Mouse (Mus musculus): ENCODE results near the gene Sp6.

The Sp6 gene

GRCm38 (mm10) chr11:97021873-97022484, 8.8 kb downstream of the Sp6 start:
- peak; percentile 76 to 88 for DNase-seq (ENCODE audit: low spot score in 2 of 2)

GRCm38 (mm10) chr11:97024977-97025376, 11.8 kb downstream of the Sp6 start:
- DNase-seq (ENCODE audit: low spot score in 2 of 2) = no peak

GRCm38 (mm10) chr11:97025721-97026344, 12.6 kb downstream of the Sp6 start:
- DNase-seq (ENCODE audit: low spot score in 2 of 2) = peak; percentile 88 to 95

- DNase-seq (ENCODE audit: low spot score in 2 of 2) = peak; percentile 82 to 94
Observed at GRCm38 (mm10) chr11:97029686-97030417, 16.7 kb downstream of the Sp6 start, which contains the start of gene Scrn2. Gene Scrn2, plus strand, starts transcription at chr11:97029938.

GRCm38 (mm10) chr11:97030426-97030825, 17.2 kb downstream of the Sp6 start:
- DNase-seq (ENCODE audit: low spot score in 2 of 2) = no peak

GRCm38 (mm10) chr11:97031977-97032376, 18.8 kb downstream of the Sp6 start:
- no peak for DNase-seq (ENCODE audit: low spot score in 2 of 2)

- no peak for DNase-seq (ENCODE audit: low spot score in 2 of 2)
Observed at GRCm38 (mm10) chr11:97032499-97032898, 19.3 kb downstream of the Sp6 start.

GRCm38 (mm10) chr11:97033781-97034180, 20.6 kb downstream of the Sp6 start:
- DNase-seq (ENCODE audit: low spot score in 2 of 2) = no peak

GRCm38 (mm10) chr11:97036141-97036540, 22.9 kb downstream of the Sp6 start:
- no peak for DNase-seq (ENCODE audit: low spot score in 2 of 2)

- DNase-seq (ENCODE audit: low spot score in 2 of 2) = no peak
Observed at GRCm38 (mm10) chr11:97038881-97039280, 25.7 kb downstream of the Sp6 start.

GRCm38 (mm10) chr11:97040301-97041021, 27.3 kb downstream of the Sp6 start:
- no peak for DNase-seq (ENCODE audit: low spot score in 2 of 2)

GRCm38 (mm10) chr11:97041022-97041899, 28.1 kb downstream of the Sp6 start, which contains the start of the genes Lrrc46 and Mrpl10:
Gene Lrrc46, minus strand, starts transcription at chr11:97041407.
Gene Mrpl10, plus strand, starts transcription at chr11:97041560.
- DNase-seq (ENCODE audit: low spot score in 2 of 2) = peak; percentile 89 to 97

- no peak for DNase-seq (ENCODE audit: low spot score in 2 of 2)
Observed at GRCm38 (mm10) chr11:97044902-97045301, 31.7 kb downstream of the Sp6 start.

- no peak for DNase-seq (ENCODE audit: low spot score in 2 of 2)
Observed at GRCm38 (mm10) chr11:97045861-97046260, 32.7 kb downstream of the Sp6 start.

- DNase-seq (ENCODE audit: low spot score in 2 of 2) = no peak
Observed at GRCm38 (mm10) chr11:97048090-97048650, 35.0 kb downstream of the Sp6 start.

- no peak for DNase-seq (ENCODE audit: low spot score in 2 of 2)
Observed at GRCm38 (mm10) chr11:97049492-97050085, 36.4 kb downstream of the Sp6 start.

- peak; percentile 69 to 81 for DNase-seq (ENCODE audit: low spot score in 2 of 2)
Observed at GRCm38 (mm10) chr11:97050216-97050943, 37.2 kb downstream of the Sp6 start, which contains the start of gene Osbpl7. Gene Osbpl7, plus strand, starts transcription at chr11:97050628.

GRCm38 (mm10) chr11:97050944-97051586, 37.9 kb downstream of the Sp6 start:
- DNase-seq (ENCODE audit: low spot score in 2 of 2) = no peak

GRCm38 (mm10) chr11:97052219-97052646, 39.0 kb downstream of the Sp6 start:
- DNase-seq (ENCODE audit: low spot score in 2 of 2) = peak in 1 of 2 experiments; percentile 48

Data from spleen, postnatal 4 days (tissue).